Mouse (Mus musculus) neutrophil, adult 83 days (primary cell): ENCODE measurements around the gene Fbh1. TPM values are rescaled to one million over a fixed set of nuclear protein-coding genes. Genes with fewer than 3 reads are reported as not detected.

Source experiments
- total RNA-seq, 2 experiments: library from RNA; stranded (reverse); gene quantifications; one replicate each; pipeline ENCODE4 v1.2.4; 2023

The Fbh1 gene
- total RNA-seq = 10 to 100 TPM; 70.0 to 70.7 TPM

DNA sequence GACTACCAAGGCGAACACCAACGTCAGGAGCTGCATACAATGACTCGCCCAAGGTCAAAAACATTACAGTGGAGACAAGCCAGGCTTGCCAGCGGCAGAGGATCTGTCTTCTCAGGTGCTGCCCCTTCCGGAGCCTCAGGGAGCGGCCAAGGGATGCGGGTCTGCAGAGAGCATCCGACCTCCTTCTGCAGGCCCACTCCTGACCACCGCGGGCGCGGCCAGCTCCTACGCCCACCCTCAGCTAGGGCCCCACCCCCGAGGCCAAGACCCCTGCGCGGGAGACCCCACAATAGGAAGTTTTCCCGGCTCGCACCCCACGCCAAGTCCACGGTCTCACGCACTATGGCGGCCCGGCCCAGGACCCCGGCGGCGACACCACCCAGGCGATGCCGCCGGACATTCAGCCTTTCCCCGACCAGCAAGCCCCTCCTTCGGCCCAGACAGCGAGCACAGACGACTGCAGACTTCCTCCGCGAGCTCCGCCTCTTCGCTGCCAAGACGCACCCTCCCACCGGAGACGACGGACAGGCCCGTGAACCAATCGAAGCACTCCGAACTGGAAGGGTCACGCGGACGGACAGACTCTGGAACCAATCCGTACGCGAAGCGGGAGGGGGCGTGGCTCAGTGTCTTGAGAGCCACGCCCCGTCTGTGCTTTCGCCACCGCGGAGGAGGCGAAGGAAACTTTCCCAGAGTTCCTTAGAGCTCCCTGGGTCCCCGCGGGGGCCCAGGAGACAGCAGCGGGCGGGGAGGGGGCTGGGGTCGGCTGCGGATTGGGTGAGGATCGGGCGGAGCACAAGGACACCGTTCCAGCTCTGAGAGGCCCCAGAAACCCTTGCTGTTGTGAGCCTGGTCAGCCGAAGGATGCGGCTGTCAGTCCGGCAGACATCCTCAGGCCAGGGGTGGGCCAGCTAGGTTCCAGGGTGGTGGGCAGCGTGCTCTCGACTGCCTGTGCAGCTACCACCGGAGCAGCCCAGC, at the start of gene Fbh1, which contains the start of gene Ankrd16:
TSS of gene Fbh1 (minus strand) at position 492 of the 978 bp plus-strand sequence.
TSS of gene Ankrd16 (plus strand) at position 786 of the 978 bp plus-strand sequence.

DNA sequence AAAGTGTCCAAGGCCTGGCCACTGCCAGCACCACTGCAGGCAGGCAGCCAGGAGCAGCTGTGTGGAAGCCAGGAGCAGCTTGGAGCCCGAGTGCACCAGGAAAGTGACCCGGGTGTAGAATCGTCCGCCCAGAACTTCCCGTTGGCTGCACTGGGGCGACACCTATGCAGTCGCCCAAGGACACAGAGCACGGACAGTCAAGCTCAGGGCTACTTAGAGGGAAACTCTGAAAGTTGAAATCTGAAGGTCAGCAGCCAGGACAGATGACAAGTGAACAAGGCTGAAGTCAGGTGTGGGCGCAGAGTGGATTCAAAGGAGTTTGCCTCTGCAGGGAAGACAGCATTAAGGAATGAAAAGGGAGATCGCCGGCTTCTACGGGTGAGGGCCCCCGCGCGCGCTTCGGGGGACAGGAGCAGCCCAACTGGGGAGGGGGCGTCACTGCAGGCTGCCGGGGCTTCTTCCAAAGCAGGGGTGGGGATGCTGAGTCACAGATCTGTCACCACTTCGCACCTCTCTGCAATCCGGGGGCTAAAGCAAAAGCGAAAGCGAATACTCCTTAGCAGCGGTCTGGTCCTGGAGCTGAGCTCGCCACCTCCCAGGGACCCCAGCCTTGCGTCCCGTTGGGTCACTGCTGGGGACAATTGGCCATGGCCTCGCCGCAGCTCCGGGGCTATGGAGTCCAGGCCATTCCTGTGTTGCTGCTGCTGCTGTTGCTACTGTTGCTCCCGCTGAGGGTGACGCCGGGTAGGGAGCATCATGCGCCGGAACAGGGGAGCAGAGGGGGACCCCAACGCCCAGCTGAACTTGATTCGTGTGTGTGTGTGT, 72.0 kb downstream of the Fbh1 start, which contains the start of gene Il15ra:
TSS of gene Il15ra (plus strand) at position 90 of the 825 bp plus-strand sequence.

Other genes starting within 250 kb of the Fbh1 start
- gene Pfkfb3, start 223.5 kb downstream of the Fbh1 start, total RNA-seq = 10 to 100 TPM; 57.9 to 59.2 TPM
- 10 to 100 TPM; 74.0 to 90.2 TPM for gene Rbm17, start 173.4 kb downstream of the Fbh1 start, total RNA-seq
- not detected for gene Gm17490, start 151.3 kb downstream of the Fbh1 start, total RNA-seq
- under 1 TPM; 0.24 to 0.33 TPM for gene Il2ra, start 134.8 kb downstream of the Fbh1 start, total RNA-seq
- 1 to 10 TPM; 7.3 to 9.5 TPM for gene Il15ra, start 72.3 kb downstream of the Fbh1 start, total RNA-seq
- gene Ankrd16, start 294 bp upstream of the Fbh1 start, total RNA-seq = 10 to 100 TPM; 64.2 to 75.6 TPM